Mouse (Mus musculus) kidney, postnatal 10 days (tissue): Measurements from ENCODE around the gene Ascc2.
A peak's percentile ranks its signal among the peaks of the same experiment; 100 is the strongest.

Source experiments
- DNase-seq: peaks from one replicate; pipeline ENCODE4 v3.0.0; 2021; ENCODE audit warnings: mixed read lengths

The Ascc2 gene

GRCm38 (mm10) chr11:4729603-4730002 lies 92.1 kb downstream of the Ascc2 start:
- DNase-seq = peak; percentile 59

GRCm38 (mm10) chr11:4730096-4730495 lies 92.5 kb downstream of the Ascc2 start:
- DNase-seq = no peak

GRCm38 (mm10) chr11:4730913-4731312 lies 93.4 kb downstream of the Ascc2 start:
- DNase-seq = no peak

GRCm38 (mm10) chr11:4731781-4732180 lies 94.2 kb downstream of the Ascc2 start:
- DNase-seq = no peak

- DNase-seq = peak; percentile 35
Observed at GRCm38 (mm10) chr11:4734179-4734578, 96.6 kb downstream of the Ascc2 start.
